In genomic region chr3:52640250-52641147, GRCm38 (mm10) we compare ENCODE assay signal across 11 mouse cellular contexts.
DNase-seq lines count a peak whose midpoint lies in the region; ATAC-seq and TF ChIP-seq lines count a peak whose summit lies in the region.
"Had no signal": no experiment of that assay in that cellular context is flagged by ENCODE, and none has a peak within 500 bp of the region (broad histone marks: within the 10 kb centered on the region; RNA-seq: fewer than 3 reads in every experiment).

No protein-coding gene starts in this region.

- intact Hi-C loops in left cerebral cortex, adult 2 months (cut with DNase I), result no loop called here

- no peak for ATAC-seq in forebrain, embryonic 13.5 days
- ATAC-seq in heart, embryonic 13.5 days (ENCODE audit: extremely low read depth, insufficient number of reproducible peaks, low FRiP score, low TSS enrichment), result peak; percentile 42
- ATAC-seq in liver, postnatal 0 days, result peak; percentile 29; the same call in 1 of the 2 replicates
- ATAC-seq in forebrain, embryonic 11.5 days (replicated peaks; ENCODE audit: low FRiP score), result no peak

- H3K36me3 ChIP-seq in forebrain, embryonic 10.5 days (replicated peaks), result no peaks in the 10 kb centered on the region
- no peaks in the 10 kb centered on the region for H3K36me3 ChIP-seq in forebrain, embryonic 13.5 days (ENCODE audit: poor library complexity, severe bottlenecking)
- H3K36me3 ChIP-seq in heart, embryonic 13.5 days, result no peaks in the 10 kb centered on the region
- no peaks in the 10 kb centered on the region for H3K36me3 ChIP-seq in liver, postnatal 0 days (replicated peaks; ENCODE audit: insufficient read depth, low read length)
- no peaks in the 10 kb centered on the region for H3K36me3 ChIP-seq in forebrain, embryonic 11.5 days (ENCODE audit: control insufficient read depth, insufficient read depth, low read length)
- H3K36me3 ChIP-seq: embryonic facial prominence, embryonic 12.5 days had no signal

- H3K27me3 ChIP-seq in forebrain, embryonic 10.5 days (ENCODE audit: poor library complexity, severe bottlenecking), result peaks cover 6% of the 10 kb centered on the region
- no peaks in the 10 kb centered on the region for H3K27me3 ChIP-seq in forebrain, embryonic 13.5 days
- peaks cover 12% of the 10 kb centered on the region; the same call in 1 of the 2 replicates for H3K27me3 ChIP-seq in heart, embryonic 13.5 days (replicated peaks)
- no peaks in the 10 kb centered on the region for H3K27me3 ChIP-seq in liver, postnatal 0 days (ENCODE audit: insufficient read depth, low read length)
- H3K27me3 ChIP-seq in forebrain, embryonic 11.5 days (ENCODE audit: control insufficient read depth, insufficient read depth, low read length), result no peaks in the 10 kb centered on the region
- H3K27me3 ChIP-seq: embryonic facial prominence, embryonic 12.5 days had no signal

- H3K27ac ChIP-seq in forebrain, embryonic 10.5 days, result 0 out of 2 replicates have a peak overlapping the region, but pooled peaks have one; percentile 35
- H3K27ac ChIP-seq in forebrain, embryonic 13.5 days, result no peak overlapping the region
- peak overlapping the region; percentile 78 for H3K27ac ChIP-seq in left cerebral cortex, adult 2 months
- peak overlapping the region; percentile 67 for H3K27ac ChIP-seq in heart, embryonic 13.5 days (replicated peaks)
- H3K27ac ChIP-seq in liver, postnatal 0 days (ENCODE audit: low read depth), result no peak overlapping the region
- H3K27ac ChIP-seq in forebrain, embryonic 11.5 days (ENCODE audit: low read depth, low read length), result no peak overlapping the region
- H3K27ac ChIP-seq: embryonic facial prominence, embryonic 12.5 days; macrophage had no signal

- peaks cover 40% of the 10 kb centered on the region for H3K4me1 ChIP-seq in forebrain, embryonic 10.5 days
- peaks cover 24% of the 10 kb centered on the region for H3K4me1 ChIP-seq in forebrain, embryonic 13.5 days
- H3K4me1 ChIP-seq in heart, embryonic 13.5 days, result peaks cover 23% of the 10 kb centered on the region
- H3K4me1 ChIP-seq in liver, postnatal 0 days (ENCODE audit: insufficient read depth), result peaks cover 2% of the 10 kb centered on the region; the same call in 1 of the 2 replicates
- peaks cover 8% of the 10 kb centered on the region for H3K4me1 ChIP-seq in forebrain, embryonic 11.5 days (replicated peaks; ENCODE audit: control insufficient read depth, insufficient read depth, low read length)

- TF ChIP-seq CTCF in left cerebral cortex, adult 2 months (IDR thresholded peaks at IDR 0.05), result no peak
- TF ChIP-seq CTCF in liver, postnatal 0 days (IDR thresholded peaks at IDR 0.05; ENCODE audit: low read depth), result no peak

- no peak overlapping the region for H3K4me2 ChIP-seq in forebrain, embryonic 13.5 days
- no peak overlapping the region for H3K4me2 ChIP-seq in heart, embryonic 13.5 days
- no peak overlapping the region for H3K4me2 ChIP-seq in liver, postnatal 0 days (ENCODE audit: low read depth, low read length)
- no peak overlapping the region for H3K4me2 ChIP-seq in forebrain, embryonic 11.5 days (ENCODE audit: low read depth, low read length, severe bottlenecking)
- H3K4me2 ChIP-seq: embryonic facial prominence, embryonic 12.5 days had no signal

- WGBS in forebrain, embryonic 10.5 days, result 69% methylated on average over 16 of the region's 16 CpGs
- WGBS in forebrain, embryonic 13.5 days, result 71% methylated on average over 16 of the region's 16 CpGs
- WGBS in heart, embryonic 13.5 days, result 33% methylated on average over 16 of the region's 16 CpGs
- WGBS in liver, postnatal 0 days (ENCODE audit: insufficient replicate concordance), result 45% methylated on average over 16 of the region's 16 CpGs
- 69% methylated on average over 16 of the region's 16 CpGs for WGBS in forebrain, embryonic 11.5 days

- H3K9ac ChIP-seq in forebrain, embryonic 13.5 days, result no peak overlapping the region
- H3K9ac ChIP-seq in heart, embryonic 13.5 days, result no peak overlapping the region
- H3K9ac ChIP-seq in liver, postnatal 0 days (replicated peaks), result no peak overlapping the region
- no peak overlapping the region for H3K9ac ChIP-seq in forebrain, embryonic 11.5 days (ENCODE audit: low read length)
- H3K9ac ChIP-seq: embryonic facial prominence, embryonic 12.5 days had no signal

- H3K4me3 ChIP-seq in forebrain, embryonic 10.5 days, result no peak overlapping the region
- H3K4me3 ChIP-seq in forebrain, embryonic 13.5 days, result no peak overlapping the region
- no peak overlapping the region for H3K4me3 ChIP-seq in left cerebral cortex, adult 2 months
- no peak overlapping the region for H3K4me3 ChIP-seq in heart, embryonic 13.5 days
- H3K4me3 ChIP-seq in liver, postnatal 0 days (ENCODE audit: low read depth, low read length), result no peak overlapping the region
- no peak overlapping the region for H3K4me3 ChIP-seq in forebrain, embryonic 11.5 days (ENCODE audit: low read depth, low read length)
- H3K4me3 ChIP-seq: embryonic facial prominence, embryonic 12.5 days had no signal

- no peak for DNase-seq in forebrain, embryonic 10.5 days (ENCODE audit: extremely low spot score, low spot score)
- no peak for DNase-seq in left cerebral cortex, adult 2 months (ENCODE audit: extremely low spot score in 1 of 2, low spot score in 2 of 2)
- no peak for DNase-seq in left cerebral cortex, adult 9 months (ENCODE audit: low spot score in 2 of 2)
- DNase-seq in liver, postnatal 0 days, result no peak
- DNase-seq in forebrain, embryonic 11.5 days (ENCODE audit: low spot score), result no peak
- DNase-seq in right cerebral cortex, adult 18-20 months, result no peak
- DNase-seq: cerebellum, adult 11-12 months had no signal

- peak; percentile 30; the same call in 1 of the 2 replicates for TF ChIP-seq EP300 in liver, postnatal 0 days (IDR thresholded peaks at IDR 0.05; ENCODE audit: low read depth)

- H3K9me3 ChIP-seq in forebrain, embryonic 10.5 days, result no peaks in the 10 kb centered on the region
- no peaks in the 10 kb centered on the region for H3K9me3 ChIP-seq in forebrain, embryonic 13.5 days (replicated peaks)
- no peaks in the 10 kb centered on the region for H3K9me3 ChIP-seq in heart, embryonic 13.5 days
- H3K9me3 ChIP-seq in liver, postnatal 0 days (ENCODE audit: low read length), result no peaks in the 10 kb centered on the region
- H3K9me3 ChIP-seq in forebrain, embryonic 11.5 days (ENCODE audit: control insufficient read depth, low read length), result no peaks in the 10 kb centered on the region
- H3K9me3 ChIP-seq: embryonic facial prominence, embryonic 12.5 days had no signal

Comparison
In these comparisons a context has a peak if more than half of its experiments do, and no peak if none do; other contexts are left out.
1. H3K27ac ChIP-seq: peak in forebrain, embryonic 10.5 days (single experiment), left cerebral cortex, adult 2 months (single experiment) and heart, embryonic 13.5 days (single experiment); none in forebrain, embryonic 13.5 days (single experiment), liver, postnatal 0 days (single experiment) and forebrain, embryonic 11.5 days (single experiment).
2. ATAC-seq: peak in heart, embryonic 13.5 days (single experiment) and liver, postnatal 0 days (single experiment); none in forebrain, embryonic 13.5 days (single experiment) and forebrain, embryonic 11.5 days (single experiment).